Mouse (Mus musculus) frontal cortex, adult 2 months (tissue): Measurements from ENCODE around the gene Zfp235. TPM values are rescaled to one million over a fixed set of nuclear protein-coding genes. Genes with fewer than 3 reads are reported as not detected.

ENCODE experiments used
- DNase-seq, 2 experiments: peaks; one replicate each; pipeline ENCODE4 v3.0.0; 2022; ENCODE audit warnings: low spot score in 1 of 2; ENCODE audit errors: extremely low spot score in 1 of 2
- polyA plus RNA-seq: library from polyadenylated mRNA; depleted of rRNA; stranded (reverse); fragments of >200 nt; gene quantifications from 2 replicates; pipeline ENCODE4 v1.2.3, GENCODE M21; 2012; rRNA removed

The Zfp235 gene
- polyA plus RNA-seq, 1 experiment, result 18.6 TPM

DNA sequence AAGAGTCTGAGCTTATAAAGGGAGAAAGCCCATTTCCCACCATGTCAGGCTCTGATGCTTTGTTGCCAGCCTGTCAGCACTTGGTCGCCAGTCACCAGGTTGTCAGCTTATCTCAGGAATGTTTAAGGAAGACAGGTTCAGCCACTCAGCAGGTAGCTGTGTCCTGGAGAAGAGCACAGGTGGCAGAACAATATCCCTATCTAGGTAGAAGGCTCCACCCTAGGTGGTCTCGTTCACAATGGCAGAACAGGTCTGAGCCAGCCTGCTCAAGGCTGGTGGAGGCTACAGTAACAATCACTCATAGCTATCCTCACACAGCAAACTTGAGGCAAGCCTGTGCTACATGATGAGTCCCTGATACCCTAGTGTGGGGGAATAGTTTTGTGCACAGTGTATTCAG is 57.4 kb downstream of the Zfp235 start:
- no peak for DNase-seq

Other genes with a start within 250 kb of the Zfp235 start
- gene Vmn1r178, start 242.2 kb upstream of the Zfp235 start, polyA plus RNA-seq, result not detected in 2 replicates
- gene Vmn1r179, start 207.2 kb upstream of the Zfp235 start, polyA plus RNA-seq, result not detected in 2 replicates
- not detected in 2 replicates for gene Vmn1r180, start 183.5 kb upstream of the Zfp235 start, polyA plus RNA-seq
- not detected in 2 replicates for gene Vmn1r181, start 159.6 kb upstream of the Zfp235 start, polyA plus RNA-seq
- gene V1rd19, start 132.5 kb upstream of the Zfp235 start, polyA plus RNA-seq, result not detected in 2 replicates
- not detected in 2 replicates for gene Vmn1r183, start 80.9 kb upstream of the Zfp235 start, polyA plus RNA-seq
- gene Zfp180, start 52.2 kb upstream of the Zfp235 start, polyA plus RNA-seq, result 33.3 and 35.1 TPM in 2 replicates
- 8.2 and 9.4 TPM in 2 replicates for gene Zfp112, start 21.9 kb upstream of the Zfp235 start, polyA plus RNA-seq
- gene Zfp114, start 40.9 kb downstream of the Zfp235 start, polyA plus RNA-seq, result 1.8 and 1.9 TPM in 2 replicates
- 3.9 and 4.4 TPM in 2 replicates for gene Zfp111, start 77.3 kb downstream of the Zfp235 start, polyA plus RNA-seq
- gene Zfp109, start 103.4 kb downstream of the Zfp235 start, polyA plus RNA-seq, result 4.4 and 4.5 TPM in 2 replicates
- gene Zfp108, start 120.6 kb downstream of the Zfp235 start, polyA plus RNA-seq, result 4.7 and 5.7 TPM in 2 replicates
- gene Zfp93, start 136.3 kb downstream of the Zfp235 start, polyA plus RNA-seq, result 8.7 and 9.0 TPM in 2 replicates
- gene Zfp61, start 167.1 kb downstream of the Zfp235 start, polyA plus RNA-seq, result 27.5 and 28.7 TPM in 2 replicates
- 20.3 and 21.0 TPM in 2 replicates for gene Zfp94, start 182.5 kb downstream of the Zfp235 start, polyA plus RNA-seq
- gene Tescl, start 199.8 kb downstream of the Zfp235 start, polyA plus RNA-seq, result not detected in 2 replicates
- gene Lypd5, start 215.0 kb downstream of the Zfp235 start, polyA plus RNA-seq, result 0.04 TPM in 1 of 2 replicates, not detected in the other
- gene Kcnn4, start 236.1 kb downstream of the Zfp235 start, polyA plus RNA-seq, result 2.4 and 3.0 TPM in 2 replicates